Mouse (Mus musculus) liver, embryonic 16.5 days (tissue): ENCODE measurements around the gene Fxyd5. TPM values are rescaled to one million over a fixed set of nuclear protein-coding genes. Genes with fewer than 3 reads are reported as not detected.

Experiments used
- ATAC-seq: fragments of 200-750 bp; cut with Nextera tagmentation; 2 replicates; pipeline ENCODE4 v1.8.0; 2017; ENCODE audit warnings: low read depth, mild to moderate bottlenecking, moderate number of reproducible peaks, moderate library complexity
- H3K27ac ChIP-seq: fragments of 300-500 bp; sonication (generic); 2 replicates; pipeline ENCODE4 v1.5.1; 2014; ENCODE audit warnings: mild to moderate bottlenecking, low read length
- H3K27me3 ChIP-seq: fragments of 300-500 bp; sonication (generic); 2 replicates; pipeline ENCODE4 v1.6.1; 2014; ENCODE audit warnings: low read depth, low read length, mixed read lengths; ENCODE audit not compliant: control insufficient read depth, insufficient read depth
- H3K36me3 ChIP-seq: fragments of 300-500 bp; sonication (generic); 2 replicates; pipeline ENCODE4 v1.6.1; 2014; ENCODE audit warnings: mild to moderate bottlenecking; ENCODE audit not compliant: control insufficient read depth, insufficient read depth
- H3K4me1 ChIP-seq: fragments of 300-500 bp; sonication (generic); 2 replicates; pipeline ENCODE4 v1.6.1; 2014; ENCODE audit warnings: low read depth, low read length, mixed read lengths; ENCODE audit not compliant: control insufficient read depth
- H3K4me2 ChIP-seq: fragments of 300-500 bp; sonication (generic); 2 replicates; pipeline ENCODE4 v1.6.1; 2014; ENCODE audit warnings: low read depth, low read length, mixed read lengths
- H3K4me3 ChIP-seq: fragments of 300-500 bp; sonication (generic); 2 replicates; pipeline ENCODE4 v1.5.1; 2014; ENCODE audit warnings: low read depth, mild to moderate bottlenecking, low read length
- H3K9ac ChIP-seq: fragments of 300-500 bp; sonication (generic); 2 replicates; pipeline ENCODE4 v1.6.1; 2014; ENCODE audit warnings: low read depth, low read length
- H3K9me3 ChIP-seq: fragments of 300-500 bp; sonication (generic); replicated peaks from 2 replicates; pipeline ENCODE4 v1.6.1; 2016; ENCODE audit warnings: low read length; ENCODE audit not compliant: control insufficient read depth
- WGBS: fragments of 180-500 bp; shearing (Covaris S2); extraction: QIAGEN DNeasy Blood & Tissue Kit; methylation state at CpG from one replicate; pipeline ENCODE4 v1.1.7; 2014; ENCODE audit not compliant: insufficient replicate concordance; 5-methylcytosine and 5-hydroxymethylcytosine counted together
- polyA plus RNA-seq: library from polyadenylated mRNA; unstranded; fragments of >200 nt; fragmentation: Nextera tagmentation; extraction: Ambion mirVana; gene quantifications from 2 replicates; pipeline ENCODE4 v1.2.1, GENCODE M21; 2015

Fxyd5 gene
- polyA plus RNA-seq: 19.9 and 22.4 TPM in 2 replicates

- ATAC-seq: no peak
- Histone ChIP-seq H3K27ac (peak within 1 kb of the TSS; percentile 24; the same call in 1 of the 2 replicates), H3K4me1 (no peaks in the 10 kb centered on the region), H3K9ac (no peak within 1 kb of the TSS; the same call in 1 of the 2 replicates), H3K9me3 (no peaks in the 10 kb centered on the region), H3K4me2 (peak within 1 kb of the TSS; percentile 46), H3K27me3 (peaks cover 10% of the 10 kb centered on the region), H3K36me3 (no peaks in the 10 kb centered on the region), H3K4me3 (peak within 1 kb of the TSS; percentile 46)
- 38% methylated on average over 10 of the region's 10 CpGs for WGBS
Observed at GRCm38 (mm10) chr7:31042431-31042910, at the start of gene Fxyd5. Fxyd5 (minus strand) TSS chr7:31042481.

GRCm38 (mm10) chr7:31089721-31090120 is 47.4 kb upstream of the Fxyd5 start:
- no peaks in the 10 kb centered on the region for H3K27me3 ChIP-seq
- 19% methylated on average over 2 of the region's 2 CpGs for WGBS
- no peak overlapping the region for H3K9ac ChIP-seq
- H3K4me3 ChIP-seq: no peak overlapping the region
- H3K27ac ChIP-seq: no peak overlapping the region
- H3K4me2 ChIP-seq: no peak overlapping the region
- ATAC-seq: 0 out of 2 replicates have a peak, but pooled peaks have one; percentile 27
- no peaks in the 10 kb centered on the region for H3K9me3 ChIP-seq
- H3K36me3 ChIP-seq: no peaks in the 10 kb centered on the region
- H3K4me1 ChIP-seq: no peaks in the 10 kb centered on the region

- 45% methylated on average over 3 of the region's 3 CpGs for WGBS
- Histone ChIP-seq H3K4me2 (no peak overlapping the region), H3K27ac (no peak overlapping the region), H3K36me3 (no peaks in the 10 kb centered on the region), H3K9ac (no peak overlapping the region), H3K4me1 (no peaks in the 10 kb centered on the region), H3K9me3 (no peaks in the 10 kb centered on the region), H3K27me3 (no peaks in the 10 kb centered on the region), H3K4me3 (no peak overlapping the region)
- no peak for ATAC-seq
Observed at GRCm38 (mm10) chr7:31088206-31088605, 45.9 kb upstream of the Fxyd5 start.

GRCm38 (mm10) chr7:31087262-31087661 is 45.0 kb upstream of the Fxyd5 start:
- Histone ChIP-seq H3K9me3 (no peaks in the 10 kb centered on the region), H3K4me2 (no peak overlapping the region)
- 23% methylated on average over 2 of the region's 2 CpGs for WGBS

GRCm38 (mm10) chr7:31086175-31086755 is 44.0 kb upstream of the Fxyd5 start:
- Histone ChIP-seq H3K27ac (no peak overlapping the region), H3K4me2 (no peak overlapping the region), H3K4me1 (no peaks in the 10 kb centered on the region), H3K9me3 (no peaks in the 10 kb centered on the region), H3K4me3 (no peak overlapping the region), H3K9ac (no peak overlapping the region), H3K36me3 (no peaks in the 10 kb centered on the region), H3K27me3 (no peaks in the 10 kb centered on the region)
- 72% methylated on average over 9 of the region's 9 CpGs for WGBS
- ATAC-seq: no peak

More at GRCm38 (mm10) chr7:31087262-31087661, 45.0 kb upstream of the Fxyd5 start:
- Histone ChIP-seq H3K27ac (no peak overlapping the region), H3K4me3 (no peak overlapping the region), H3K36me3 (no peaks in the 10 kb centered on the region), H3K9ac (no peak overlapping the region), H3K27me3 (no peaks in the 10 kb centered on the region), H3K4me1 (no peaks in the 10 kb centered on the region)
- ATAC-seq: no peak

- Histone ChIP-seq H3K27me3 (no peaks in the 10 kb centered on the region), H3K36me3 (no peaks in the 10 kb centered on the region), H3K4me1 (no peaks in the 10 kb centered on the region), H3K4me3 (no peak overlapping the region), H3K9me3 (no peaks in the 10 kb centered on the region), H3K9ac (no peak overlapping the region), H3K4me2 (no peak overlapping the region), H3K27ac (no peak overlapping the region)
- WGBS: 39% methylated on average over 3 of the region's 3 CpGs
- ATAC-seq: peak; percentile 20; the same call in 1 of the 2 replicates
Observed at GRCm38 (mm10) chr7:31085171-31085570, 42.9 kb upstream of the Fxyd5 start.

- ATAC-seq: no peak
- no peak overlapping the region for H3K9ac ChIP-seq
- 48% methylated on average over 9 of the region's 9 CpGs for WGBS
- no peak overlapping the region for H3K4me3 ChIP-seq
- no peaks in the 10 kb centered on the region for H3K9me3 ChIP-seq
- no peaks in the 10 kb centered on the region for H3K27me3 ChIP-seq
- no peak overlapping the region for H3K4me2 ChIP-seq
- H3K36me3 ChIP-seq: no peaks in the 10 kb centered on the region
- 0 out of 2 replicates have a peak overlapping the region, but pooled peaks have one; percentile 18 for H3K27ac ChIP-seq
- no peaks in the 10 kb centered on the region; the same call in 1 of the 2 replicates for H3K4me1 ChIP-seq
Observed at GRCm38 (mm10) chr7:31084140-31084539, 41.9 kb upstream of the Fxyd5 start.

- peak; percentile 47; the same call in 1 of the 2 replicates for ATAC-seq
- no peaks in the 10 kb centered on the region for H3K36me3 ChIP-seq
- no peak overlapping the region for H3K4me3 ChIP-seq
- H3K9me3 ChIP-seq: no peaks in the 10 kb centered on the region
- no peaks in the 10 kb centered on the region for H3K27me3 ChIP-seq
- no peak overlapping the region for H3K9ac ChIP-seq
- no peak overlapping the region for H3K4me2 ChIP-seq
- 53% methylated on average over 14 of the region's 14 CpGs for WGBS
- no peaks in the 10 kb centered on the region; the same call in 1 of the 2 replicates for H3K4me1 ChIP-seq
- H3K27ac ChIP-seq: no peak overlapping the region
Observed at GRCm38 (mm10) chr7:31082831-31083588, 40.7 kb upstream of the Fxyd5 start.

- Histone ChIP-seq H3K27ac (no peak overlapping the region), H3K27me3 (no peaks in the 10 kb centered on the region), H3K4me1 (no peaks in the 10 kb centered on the region; the same call in 1 of the 2 replicates), H3K9me3 (no peaks in the 10 kb centered on the region), H3K4me2 (no peak overlapping the region), H3K4me3 (no peak overlapping the region), H3K36me3 (no peaks in the 10 kb centered on the region), H3K9ac (no peak overlapping the region)
- no peak for ATAC-seq
Observed at GRCm38 (mm10) chr7:31082106-31082505, 39.8 kb upstream of the Fxyd5 start.
